Mouse (Mus musculus) adrenal gland, postnatal 14 days (tissue): Measurements from ENCODE around the gene Zyg11b. TPM values are rescaled to one million over a fixed set of nuclear protein-coding genes. Genes with fewer than 3 reads are reported as not detected.

ENCODE experiments used
- DNase-seq: peaks from one replicate; pipeline ENCODE4 v3.0.0; 2021; ENCODE audit warnings: mixed read lengths
- total RNA-seq: library from RNA; stranded (reverse); gene quantifications from 2 replicates; pipeline ENCODE4 v1.2.3, GENCODE M21; 2021

Gene Zyg11b
- total RNA-seq, 1 experiment from 2014 or later, result 32.6 TPM

DNA sequence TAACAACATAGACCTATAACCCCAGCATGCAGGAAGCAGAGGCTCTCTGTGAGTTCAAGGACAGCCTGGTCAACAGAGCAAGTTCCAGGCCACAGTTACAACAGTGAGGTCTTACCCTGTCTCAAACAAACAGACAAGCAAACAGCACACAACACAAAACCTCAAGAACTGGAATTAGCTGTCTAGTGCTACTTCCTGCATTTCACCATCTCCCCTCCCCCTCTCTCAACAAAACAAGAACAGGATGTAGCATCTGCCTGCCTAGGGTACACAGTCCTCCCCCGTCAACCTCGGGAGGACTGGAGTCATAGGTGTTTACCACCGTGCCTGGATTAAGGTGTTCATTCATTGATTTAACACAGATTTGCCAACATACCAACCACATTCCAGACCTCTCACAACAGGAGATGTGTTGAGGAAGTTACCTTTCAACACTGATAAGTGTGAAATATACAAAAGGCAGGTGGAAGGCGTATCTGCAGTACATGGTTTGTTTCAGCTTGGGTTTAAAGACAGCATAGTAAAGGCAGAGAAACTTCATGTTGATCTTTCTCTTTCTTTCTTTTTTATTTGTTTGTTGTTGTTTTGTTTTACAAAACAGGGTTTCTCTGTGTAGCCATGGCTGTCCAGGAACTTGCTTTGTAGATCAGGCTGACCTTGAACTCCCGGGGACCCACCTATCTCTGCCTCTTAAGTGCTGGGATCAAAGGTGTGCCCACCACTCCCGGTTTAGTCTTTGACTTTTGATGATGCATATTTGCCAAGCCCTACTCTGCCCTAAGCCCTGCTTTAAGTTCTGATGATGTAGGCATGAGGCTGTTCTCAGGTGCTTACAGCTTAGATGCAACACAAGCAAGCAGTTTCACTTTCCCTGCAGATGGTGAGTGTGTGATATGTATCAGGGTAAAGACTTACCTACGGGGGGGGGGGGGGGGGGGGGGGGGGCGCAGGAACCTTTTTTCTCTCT lies 18.0 kb upstream of the Zyg11b start:
- no peak for DNase-seq

DNA sequence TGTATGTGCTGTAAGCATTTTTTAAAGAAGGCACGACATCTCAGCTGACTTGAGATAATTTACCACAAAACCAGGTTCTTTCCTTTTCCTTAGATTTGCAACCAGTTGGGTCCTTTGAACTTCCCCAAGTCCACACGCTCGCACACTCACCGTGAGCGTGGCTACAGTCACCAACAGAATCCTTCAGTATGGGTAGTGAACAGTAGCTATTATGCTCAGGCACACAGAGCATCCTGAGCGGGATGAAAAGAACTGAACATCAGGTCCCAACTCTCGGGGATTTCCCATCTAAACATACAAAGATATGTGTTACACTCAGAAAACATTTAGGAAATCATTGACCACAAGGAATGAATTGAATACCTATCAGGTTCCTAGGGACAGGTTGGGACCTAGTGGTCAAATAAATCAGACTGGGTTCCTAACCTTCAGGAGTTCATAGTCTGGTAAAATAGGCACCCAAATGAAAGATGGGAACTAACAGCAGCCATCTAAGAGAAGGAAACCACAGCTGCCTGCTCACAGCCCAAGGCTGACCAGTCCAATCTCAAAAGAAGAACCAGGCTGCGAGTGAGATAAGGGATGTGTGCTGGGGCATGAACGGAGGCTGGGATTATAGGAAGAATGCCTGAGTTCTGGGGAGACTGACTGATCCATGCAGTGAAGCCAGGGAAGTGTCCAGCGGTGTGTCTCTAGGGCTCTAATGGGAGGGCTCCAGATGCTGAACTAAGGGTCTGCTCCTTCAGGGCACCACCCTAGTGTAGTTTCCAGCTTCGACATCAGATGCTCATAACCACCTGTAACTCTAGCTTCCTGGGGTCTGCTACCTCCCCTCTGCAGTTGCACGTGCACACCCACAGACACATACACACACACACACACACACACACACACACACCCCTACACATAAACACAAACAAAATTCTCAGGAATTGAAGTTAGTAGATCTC lies 17.0 kb upstream of the Zyg11b start:
- no peak for DNase-seq

DNA sequence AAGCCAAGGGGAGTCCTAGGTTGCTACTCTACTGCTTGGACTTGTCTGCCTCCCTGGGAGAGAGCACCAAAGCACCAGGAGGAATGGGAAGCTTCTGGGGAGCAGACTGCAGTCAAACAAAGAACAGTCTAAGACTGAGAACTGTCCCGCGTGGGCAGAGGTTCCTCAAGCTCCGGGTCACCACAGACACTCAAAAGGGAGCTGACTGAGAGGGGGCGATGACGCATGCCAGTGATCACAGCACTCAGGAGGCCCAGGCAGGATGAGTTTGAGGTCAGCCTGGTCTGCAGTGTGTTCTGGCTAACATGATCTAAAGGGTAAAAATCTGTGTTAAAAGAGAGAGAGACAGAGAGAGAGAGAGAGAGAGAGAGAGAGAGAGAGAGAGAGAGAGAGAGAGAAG lies 13.1 kb upstream of the Zyg11b start:
- no peak for DNase-seq

DNA sequence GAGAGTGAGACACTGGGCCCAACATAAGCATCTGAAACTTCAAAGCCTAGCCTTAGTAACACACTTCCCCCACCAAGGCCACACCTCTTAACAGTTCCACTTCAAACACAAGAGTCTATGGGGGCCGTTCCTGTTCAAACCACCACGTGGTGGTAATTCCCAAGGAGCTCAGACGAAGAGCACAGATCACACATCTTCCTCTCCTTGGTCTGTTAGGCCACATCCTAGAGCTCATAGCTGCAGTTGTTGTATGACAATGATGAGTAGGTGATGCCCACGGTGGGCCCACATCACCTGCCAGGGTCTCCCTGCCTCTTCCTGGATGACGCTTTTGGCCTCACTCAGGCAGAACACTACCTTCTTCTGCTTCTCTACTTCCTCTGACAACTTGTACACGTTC lies 9.8 kb upstream of the Zyg11b start:
- DNase-seq, result no peak

DNA sequence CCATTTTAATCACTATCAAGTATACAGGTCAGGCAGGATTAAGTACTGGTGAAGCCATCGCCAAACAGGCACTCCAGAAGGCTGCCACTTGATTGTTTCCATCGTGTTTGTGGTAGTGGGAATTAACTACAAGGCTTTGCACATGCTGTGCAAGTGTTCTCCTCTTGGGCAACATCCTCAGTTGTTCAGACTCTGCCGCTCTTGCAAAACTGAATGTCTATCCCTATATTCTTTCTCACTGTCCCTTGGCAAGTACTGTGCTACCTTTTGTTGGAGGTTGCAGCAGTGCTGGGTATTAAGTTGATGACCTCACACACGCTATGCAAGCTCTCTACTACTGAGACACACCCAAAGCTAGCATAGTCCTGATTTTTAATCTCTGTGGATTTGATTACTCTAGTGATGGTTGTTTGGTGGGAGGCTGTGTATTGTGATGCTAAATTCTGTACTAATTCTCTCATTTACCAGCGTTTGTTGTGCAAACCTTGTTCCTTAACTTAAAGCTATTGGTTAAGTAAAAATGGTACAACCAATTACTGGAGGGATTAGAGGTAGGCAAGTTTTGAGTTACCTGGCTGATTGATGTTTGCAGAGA lies 1.5 kb upstream of the Zyg11b start:
- no peak for DNase-seq

DNA sequence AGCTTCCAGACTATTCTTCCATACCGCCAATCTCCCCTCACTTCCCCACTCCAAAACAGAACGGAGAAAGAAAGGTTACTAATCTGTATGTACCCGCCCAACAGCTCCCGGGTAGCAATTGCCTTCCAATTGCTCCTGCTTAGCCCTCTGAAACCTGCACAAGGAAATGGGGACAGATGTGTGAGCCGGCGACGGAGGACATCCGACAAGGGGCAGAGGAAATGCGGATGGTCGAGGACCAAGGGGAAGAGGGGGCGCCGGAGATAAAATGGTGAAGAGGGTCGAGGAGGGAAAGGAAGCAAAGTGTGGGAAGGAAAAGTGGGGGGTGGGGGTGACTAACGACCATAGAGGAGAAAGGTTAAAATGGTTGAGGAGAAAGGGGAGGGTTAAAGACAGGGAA lies 630 bp downstream of the Zyg11b start:
- DNase-seq, result no peak

DNA sequence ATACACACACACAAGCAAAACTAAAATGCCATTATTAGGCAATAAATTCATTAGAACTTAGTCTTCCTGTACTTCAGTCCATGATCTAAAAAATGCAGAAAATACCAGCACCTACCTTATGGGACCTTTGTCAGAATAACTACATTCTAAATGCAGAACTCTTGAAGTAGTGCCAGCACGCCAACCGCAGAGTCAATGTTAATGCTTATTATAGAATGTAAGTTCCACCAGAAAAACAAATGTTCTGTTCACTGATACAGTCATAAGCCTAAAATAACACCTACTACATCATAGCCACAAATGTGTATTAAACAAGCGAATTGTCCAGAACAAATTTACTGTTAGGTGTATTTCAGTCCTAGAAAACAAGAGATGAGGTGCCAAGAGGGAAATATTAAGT lies 23.9 kb downstream of the Zyg11b start:
- DNase-seq, result no peak

DNA sequence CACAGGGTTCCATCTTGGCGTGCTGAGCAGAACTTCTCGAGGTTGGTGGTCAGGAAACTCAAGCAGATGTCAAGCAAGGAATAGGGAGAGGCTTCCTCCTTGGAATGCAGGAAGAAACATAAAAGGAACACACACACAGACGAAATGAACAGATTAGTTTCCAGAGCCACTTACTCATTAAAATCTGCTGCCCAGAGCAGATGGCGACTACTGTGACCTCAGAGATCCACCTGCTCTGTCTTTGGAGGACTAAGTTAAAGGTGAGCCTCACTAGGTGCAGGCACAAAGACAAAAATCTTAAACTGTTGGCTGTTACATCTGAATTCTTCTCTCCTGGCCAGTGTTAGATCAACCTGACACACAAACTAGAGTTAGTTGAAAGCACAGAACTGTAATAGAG lies 28.6 kb downstream of the Zyg11b start:
- DNase-seq, result no peak

DNA sequence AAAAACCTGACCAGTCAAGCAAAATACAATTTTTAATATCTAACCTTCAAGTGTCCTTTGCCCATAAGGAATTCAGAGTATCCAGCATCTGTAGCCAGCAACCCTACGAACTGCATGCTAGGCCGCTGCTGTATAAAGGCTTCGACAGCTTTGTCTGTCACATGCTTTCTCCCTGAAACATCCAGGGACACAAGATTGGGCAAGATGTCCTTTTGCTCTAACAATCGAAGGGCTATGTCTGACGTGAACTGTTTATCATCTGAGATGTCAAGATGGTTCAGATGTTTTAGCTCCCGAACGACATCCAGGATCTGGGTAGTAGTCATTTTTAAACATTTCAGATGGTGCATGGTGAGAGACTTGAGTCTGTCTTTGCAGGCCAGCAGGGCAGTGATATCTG lies 35.1 kb downstream of the Zyg11b start:
- peak; percentile 14 for DNase-seq

DNA sequence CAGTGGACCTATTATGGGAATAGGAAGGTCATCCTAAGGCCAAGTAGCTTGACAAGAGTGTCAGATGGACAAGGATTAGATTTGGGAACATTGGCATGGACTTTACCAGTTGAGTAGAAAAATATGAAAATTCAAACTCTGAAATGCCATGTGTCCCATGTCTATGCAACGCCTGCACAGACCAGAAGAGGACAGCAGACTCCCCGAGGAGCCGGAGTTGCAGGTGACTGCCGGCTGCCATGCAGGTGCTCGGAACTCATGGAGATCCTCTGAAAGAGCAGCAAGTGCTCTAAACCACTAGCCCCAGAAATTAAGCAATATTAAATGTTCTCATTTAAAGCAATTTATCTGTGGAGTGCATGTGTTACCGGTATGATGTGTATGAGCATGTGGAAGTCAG lies 47.6 kb downstream of the Zyg11b start:
- DNase-seq, result peak; percentile 22

DNA sequence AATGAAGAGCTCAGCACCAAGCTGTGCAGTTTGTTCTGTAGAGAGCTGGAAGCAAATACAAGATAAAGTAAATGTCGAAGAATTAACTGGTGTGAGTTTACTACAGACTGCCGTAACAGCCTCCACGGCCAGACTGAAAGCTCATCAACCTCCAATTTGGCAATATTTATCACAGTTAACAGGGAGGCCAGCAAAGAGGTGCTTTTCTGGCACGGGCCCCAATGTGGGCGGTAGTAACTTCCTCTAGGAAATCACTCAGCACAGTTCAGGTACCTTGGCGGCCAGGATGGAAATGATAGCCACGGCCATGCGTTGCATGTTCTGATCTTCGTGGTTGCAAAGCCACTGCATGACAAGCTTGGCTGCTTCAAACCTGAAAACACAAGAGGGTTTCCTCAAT lies 50.4 kb downstream of the Zyg11b start:
- no peak for DNase-seq

DNA sequence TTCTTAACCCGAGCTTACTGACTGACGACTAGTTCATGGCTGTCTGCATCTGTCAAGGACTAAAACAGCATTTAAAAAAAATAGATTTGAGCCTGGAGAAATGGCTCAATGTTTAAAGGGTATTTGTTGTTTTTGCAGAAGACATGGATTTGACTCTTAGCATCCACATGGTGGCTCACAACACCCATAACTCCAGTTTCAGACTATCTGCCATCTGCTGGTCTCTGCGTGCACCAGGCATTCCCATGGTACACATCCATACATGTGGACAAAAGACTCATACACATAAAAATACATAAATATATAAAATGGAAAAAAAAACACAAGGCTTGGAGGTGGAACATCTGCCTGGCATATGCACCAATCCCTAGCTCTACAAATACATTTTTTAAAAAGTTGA lies 51.6 kb downstream of the Zyg11b start:
- no peak for DNase-seq

DNA sequence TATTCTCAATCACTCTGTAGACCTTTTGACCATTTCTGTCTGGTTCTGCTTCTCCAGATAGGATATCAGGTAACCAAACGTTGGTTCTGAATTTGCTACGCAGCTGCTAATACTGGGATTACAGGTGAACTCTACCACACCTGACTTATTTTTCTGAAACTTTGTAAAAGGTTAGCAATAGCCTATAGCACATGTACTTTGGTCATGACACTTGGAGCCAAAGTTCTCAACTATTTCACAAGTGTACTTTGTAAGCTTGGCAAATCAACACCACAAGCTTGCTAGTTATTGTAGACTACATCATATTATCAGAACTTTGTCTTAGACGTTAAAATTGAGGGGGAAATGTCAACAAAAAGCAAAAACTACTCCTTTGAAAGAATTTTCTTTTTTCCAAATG lies 67.2 kb downstream of the Zyg11b start:
- no peak for DNase-seq

DNA sequence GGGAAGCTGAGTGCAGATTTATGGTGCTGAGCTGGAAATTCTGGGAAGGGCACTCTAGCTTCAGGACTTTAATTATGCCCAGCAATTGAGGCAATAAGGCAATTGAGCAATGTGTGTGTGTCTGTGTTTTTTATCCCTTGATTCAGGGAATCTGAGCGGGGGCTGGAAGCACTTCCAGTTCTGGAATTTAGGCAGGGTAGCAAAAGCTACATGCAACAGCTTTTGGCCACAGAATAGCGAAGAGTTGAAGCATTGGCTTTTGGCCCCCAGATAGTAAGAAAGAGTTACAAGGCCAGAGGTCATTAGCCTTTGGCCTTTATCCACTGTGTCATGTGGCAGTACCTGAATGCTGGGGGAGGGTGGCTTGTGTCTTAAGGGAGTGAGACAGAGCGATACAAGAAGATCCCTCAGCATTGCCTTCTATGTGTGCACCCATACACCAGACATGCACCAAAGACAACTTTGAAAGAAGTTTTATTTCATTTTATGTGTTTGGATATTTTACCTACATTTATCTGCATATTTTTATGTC lies 75.5 kb downstream of the Zyg11b start:
- peak; percentile 38 for DNase-seq

DNA sequence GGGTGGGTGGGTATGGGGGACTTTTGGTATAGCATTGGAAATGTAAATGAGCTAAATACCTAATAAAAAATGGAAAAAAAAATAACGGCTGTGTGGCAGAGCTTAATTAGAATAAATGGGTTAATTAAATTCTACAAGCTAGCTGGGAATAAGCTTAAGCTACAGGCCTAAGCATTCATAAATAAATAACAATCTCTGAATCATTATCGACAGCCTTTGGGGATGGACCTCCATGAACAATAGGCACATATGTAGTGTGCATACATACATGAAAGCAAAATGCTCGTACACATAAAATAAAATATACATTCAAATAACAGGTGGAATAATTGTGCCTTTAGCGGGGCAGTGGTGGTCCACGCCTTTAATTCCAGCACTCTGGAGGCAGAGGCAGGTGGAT lies 78.4 kb downstream of the Zyg11b start:
- no peak for DNase-seq

DNA sequence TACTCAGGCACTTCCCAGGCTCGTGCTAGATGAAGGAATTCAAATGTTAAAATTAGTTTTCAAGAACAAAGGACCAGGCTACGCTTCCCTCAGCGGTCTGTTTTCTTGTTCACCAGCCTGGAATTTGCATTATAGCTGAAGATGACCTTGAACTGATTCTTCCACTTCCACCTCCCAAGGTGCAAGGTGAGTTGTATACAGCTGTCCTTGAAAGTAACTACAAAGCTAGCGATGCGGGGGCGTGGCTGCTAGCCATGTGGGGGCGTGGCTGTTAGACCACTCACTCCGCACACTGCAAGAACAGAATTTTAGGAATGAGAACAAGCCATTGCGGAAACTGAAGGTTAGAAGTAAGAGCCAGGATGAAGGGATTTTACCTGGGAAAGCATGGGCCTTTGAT lies 81.9 kb downstream of the Zyg11b start:
- DNase-seq, result no peak

DNA sequence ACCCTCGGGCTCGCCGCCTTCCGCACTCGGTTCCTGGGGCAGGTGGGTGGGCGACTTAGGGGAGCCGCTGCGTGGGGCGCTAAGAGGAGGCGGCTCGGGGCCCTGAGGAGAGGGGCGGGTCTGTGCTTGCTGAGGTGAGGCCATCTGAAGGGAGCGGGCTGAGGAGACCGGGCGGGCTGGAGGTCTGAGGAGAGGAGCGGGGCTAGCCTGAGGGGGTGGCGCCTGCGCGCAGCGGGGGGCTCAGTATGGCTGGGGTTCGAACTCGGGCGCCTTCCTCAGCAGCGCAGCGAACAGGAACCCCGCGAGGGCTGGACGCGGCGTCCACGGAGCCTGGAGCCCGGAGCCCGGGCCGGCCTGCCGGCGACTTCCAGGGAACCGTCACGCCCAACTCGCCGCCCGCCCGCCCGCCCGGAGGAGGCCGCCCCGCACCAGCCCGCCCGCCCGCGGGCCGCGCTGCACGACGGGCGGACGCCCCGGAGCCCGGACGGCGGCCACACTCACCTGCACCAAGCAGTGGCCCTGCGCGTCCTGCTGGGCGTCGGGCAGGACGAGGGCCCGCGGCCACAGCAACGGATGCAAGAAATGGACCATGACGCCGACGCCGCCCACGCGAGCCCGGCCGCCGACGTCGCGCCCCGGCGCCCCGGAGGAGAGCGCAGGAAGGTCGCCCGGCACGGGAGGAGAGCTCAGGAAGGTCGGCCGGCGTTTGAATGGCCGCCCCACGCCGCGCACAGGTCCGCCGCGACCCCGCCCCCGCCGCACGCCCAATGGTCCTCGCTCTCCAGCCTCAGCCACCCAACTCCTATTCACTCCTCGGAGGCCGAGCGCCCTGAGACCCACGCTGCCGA lies 83.3 kb downstream of the Zyg11b start, which contains the start of gene Zyg11a:
Zyg11a (minus strand) TSS at position 717 of the 848 bp plus-strand sequence.
- peak; percentile 43 for DNase-seq

DNA sequence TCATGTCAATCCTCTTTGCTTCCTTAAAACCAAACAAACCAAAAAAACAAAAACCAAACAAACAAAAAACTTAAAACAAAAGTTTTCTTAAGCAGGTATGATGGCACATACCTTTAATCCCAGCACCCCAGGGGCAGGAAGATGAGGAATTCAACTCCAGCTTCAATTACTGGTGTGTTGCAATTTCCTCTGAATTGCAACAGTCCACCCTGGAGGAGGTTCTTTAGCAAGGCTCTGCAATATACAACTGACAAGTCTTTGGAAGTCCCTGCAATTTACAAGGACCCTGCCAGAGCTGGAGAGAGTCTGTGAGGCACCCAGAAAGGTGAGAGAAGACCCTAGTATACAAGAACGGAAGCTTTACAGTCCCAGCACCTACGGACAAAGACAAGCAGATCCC lies 87.9 kb downstream of the Zyg11b start:
- no peak for DNase-seq

DNA sequence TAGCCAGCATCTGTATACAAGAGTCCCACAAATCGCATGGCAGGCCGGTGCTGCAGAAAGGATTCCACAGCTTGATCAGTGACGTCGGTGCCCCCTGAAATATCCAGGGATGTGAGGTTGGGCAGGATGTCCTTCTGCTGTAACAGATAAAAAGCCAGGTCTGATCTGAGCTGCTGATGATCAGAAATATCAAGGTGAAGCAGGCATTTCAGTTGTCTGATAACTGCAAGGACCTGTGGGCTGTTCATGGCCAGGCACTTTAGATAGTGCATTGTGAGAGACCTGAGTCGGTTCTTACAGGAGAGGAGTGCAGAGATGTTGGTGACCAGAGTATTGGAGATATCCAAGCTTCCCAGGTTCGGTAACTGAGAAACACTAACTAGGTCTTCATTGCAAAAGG lies 96.3 kb downstream of the Zyg11b start:
- no peak for DNase-seq

DNA sequence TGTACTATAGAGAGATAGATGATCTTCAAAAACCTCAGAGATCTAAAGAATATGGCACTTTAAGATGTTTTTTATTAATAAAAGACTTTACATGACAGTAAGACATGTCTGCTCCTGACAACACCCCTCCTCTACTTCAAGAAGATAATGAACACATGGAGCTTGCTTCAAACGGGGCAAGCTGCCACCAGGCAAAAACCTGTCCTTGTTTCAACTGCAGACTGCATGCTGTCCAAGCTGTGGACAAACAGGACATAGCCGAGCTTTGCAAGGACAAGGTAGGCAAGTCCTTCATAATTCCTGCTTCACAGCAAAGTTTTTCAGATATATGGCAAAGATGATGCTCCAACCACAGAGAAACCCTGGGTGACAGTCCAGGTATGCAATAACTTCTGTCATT lies 101.7 kb downstream of the Zyg11b start:
- no peak for DNase-seq

DNA sequence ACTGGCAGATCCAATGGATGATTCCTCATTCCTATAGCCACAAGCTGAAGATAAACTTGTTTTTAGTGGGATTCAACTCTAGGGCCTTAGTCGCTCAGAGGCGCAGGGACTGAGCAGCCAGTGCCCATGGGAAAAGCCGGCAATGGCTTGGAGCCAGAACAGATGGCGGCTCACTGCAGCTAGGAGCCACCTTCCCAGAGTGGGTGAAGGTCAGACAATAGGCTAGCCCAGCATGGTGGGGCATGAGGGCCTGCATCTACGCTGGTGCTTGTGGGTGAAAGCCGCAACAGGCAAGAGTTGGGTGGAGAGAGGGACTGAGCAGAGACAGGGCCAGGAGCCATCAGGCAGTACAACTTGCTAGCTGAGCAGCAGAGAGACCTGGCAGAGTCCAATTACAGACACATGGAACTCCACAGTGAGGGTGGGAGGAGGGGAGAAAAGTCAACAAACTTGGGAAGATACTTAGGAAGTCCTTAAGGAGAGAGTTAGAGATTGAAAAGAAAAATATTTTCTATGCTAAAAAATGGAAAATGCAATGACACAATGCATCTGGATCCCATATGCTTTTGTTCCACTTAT lies 104.5 kb downstream of the Zyg11b start:
- peak; percentile 61 for DNase-seq
